Mouse (Mus musculus) erythroblast, adult 5-6 weeks (primary cell): ENCODE results near the gene Adcy7. TPM values are rescaled to one million over a fixed set of nuclear protein-coding genes. Genes with fewer than 3 reads are reported as not detected.
A peak's percentile ranks its signal among the peaks of the same experiment; 100 is the strongest.

Experiments
- ATAC-seq: replicated peaks from 2 replicates; pipeline ENCODE4 v1.8.0; 2016; ENCODE audit warnings: moderate number of reproducible peaks, mild to moderate bottlenecking, moderate TSS enrichment, inconsistent platforms; ENCODE audit not compliant: poor library complexity, low FRiP score, severe bottlenecking
- total RNA-seq, 2 experiments: library from RNA; stranded (forward) in 1 of 2; stranded (reverse) in 1 of 2; fragments of 150-400 nt in 1 of 2; fragments of 200-764, 138-1000 nt in 1 of 2; gene quantifications; 2 replicates each; pipeline versions ENCODE4 v1.2.3 to v1.2.4; 2015 to 2017; ENCODE audit warnings: low replicate concordance in 2 of 2

Gene Adcy7
- total RNA-seq, 2 experiments from 2014 or later: 6.1 to 8.9 TPM

GRCm38 (mm10) chr8:88324760-88325159 is 52.6 kb downstream of the Adcy7 start:
- ATAC-seq: no peak

GRCm38 (mm10) chr8:88325251-88325650 is 53.0 kb downstream of the Adcy7 start:
- ATAC-seq: no peak

GRCm38 (mm10) chr8:88325795-88326194 is 53.6 kb downstream of the Adcy7 start:
- ATAC-seq: no peak

- ATAC-seq: no peak
Observed at GRCm38 (mm10) chr8:88326328-88326727, 54.1 kb downstream of the Adcy7 start.

- no peak for ATAC-seq
Observed at GRCm38 (mm10) chr8:88328689-88329088, 56.5 kb downstream of the Adcy7 start.

- no peak for ATAC-seq
Observed at GRCm38 (mm10) chr8:88330816-88331215, 58.6 kb downstream of the Adcy7 start.

GRCm38 (mm10) chr8:88334384-88334783 is 62.2 kb downstream of the Adcy7 start:
- ATAC-seq: no peak

- no peak for ATAC-seq
Observed at GRCm38 (mm10) chr8:88334975-88335374, 62.8 kb downstream of the Adcy7 start.

- ATAC-seq: no peak
Observed at GRCm38 (mm10) chr8:88339221-88339620, 67.0 kb downstream of the Adcy7 start.

GRCm38 (mm10) chr8:88339887-88340695 is 67.9 kb downstream of the Adcy7 start:
- ATAC-seq: no peak

- ATAC-seq: no peak
Observed at GRCm38 (mm10) chr8:88342026-88342425, 69.8 kb downstream of the Adcy7 start.

GRCm38 (mm10) chr8:88349046-88349445 is 76.8 kb downstream of the Adcy7 start:
- ATAC-seq: no peak

- no peak for ATAC-seq
Observed at GRCm38 (mm10) chr8:88357226-88357933, 85.2 kb downstream of the Adcy7 start.

- ATAC-seq: no peak
Observed at GRCm38 (mm10) chr8:88357946-88358345, 85.7 kb downstream of the Adcy7 start.

- no peak for ATAC-seq
Observed at GRCm38 (mm10) chr8:88359959-88360358, 87.8 kb downstream of the Adcy7 start.

GRCm38 (mm10) chr8:88361044-88361707 is 89.0 kb downstream of the Adcy7 start:
- peak; percentile 19; the same call in 1 of the 2 replicates for ATAC-seq

GRCm38 (mm10) chr8:88361708-88362428 is 89.7 kb downstream of the Adcy7 start, which contains the start of gene Brd7:
Gene Brd7 (minus strand): TSS chr8:88362194.
- ATAC-seq: peak; percentile 70

GRCm38 (mm10) chr8:88362446-88363150 is 90.4 kb downstream of the Adcy7 start:
- ATAC-seq: peak; percentile 75

- no peak for ATAC-seq
Observed at GRCm38 (mm10) chr8:88369221-88369620, 97.0 kb downstream of the Adcy7 start.
